Mouse (Mus musculus) CH12.LX (cell line): ENCODE data around the gene Btn1a1.

Experiments
- CHD2 ChIP-seq: IDR thresholded peaks from 2 replicates; pipeline ENCODE4 v1.6.1; 2011; ENCODE audit warnings: low read length, improper control_type of control experiment
- CTCF ChIP-seq, 2 experiments: IDR thresholded peaks in 1 of 2; conservative IDR thresholded peaks in 1 of 2; 2 replicates each; pipeline ENCODE4 v1.5.1; 2011 to 2012; ENCODE audit warnings: low read depth in 2 of 2, low read length in 2 of 2, improper control_type of control experiment in 1 of 2, inconsistent platforms in 1 of 2, mild to moderate bottlenecking in 1 of 2, moderate library complexity in 1 of 2
- EP300 ChIP-seq: IDR thresholded peaks from 2 replicates; pipeline ENCODE4 v1.6.1; 2011; ENCODE audit warnings: low read length, improper control_type of control experiment
- ETS1 ChIP-seq: conservative IDR thresholded peaks from 2 replicates; pipeline ENCODE4 v1.6.1; 2012; ENCODE audit warnings: low read depth, mild to moderate bottlenecking, inconsistent platforms, low read length, improper control_type of control experiment, moderate library complexity
- GABPA ChIP-seq: IDR thresholded peaks from 2 replicates; pipeline ENCODE4 v1.6.1; 2012; ENCODE audit warnings: low read depth, low read length, improper control_type of control experiment, inconsistent platforms; ENCODE audit not compliant: insufficient replicate concordance
- HCFC1 ChIP-seq: IDR thresholded peaks from 2 replicates; pipeline ENCODE4 v1.6.1; 2012; ENCODE audit warnings: low read depth, mild to moderate bottlenecking, inconsistent platforms, low read length, improper control_type of control experiment
- MAFK ChIP-seq: IDR thresholded peaks from 2 replicates; pipeline ENCODE4 v1.6.1; 2011; ENCODE audit warnings: low read length, improper control_type of control experiment; ENCODE audit not compliant: insufficient replicate concordance
- MEF2A ChIP-seq: IDR thresholded peaks from 2 replicates; pipeline ENCODE4 v1.6.1; 2014; ENCODE audit warnings: low read depth, mild to moderate bottlenecking, inconsistent platforms, low read length, improper control_type of control experiment, borderline replicate concordance
- MYC ChIP-seq: IDR thresholded peaks from 2 replicates; pipeline ENCODE4 v1.6.1; 2011; ENCODE audit warnings: low read depth, mild to moderate bottlenecking, improper control_type of control experiment, low read length
- NELFE ChIP-seq: IDR thresholded peaks from 2 replicates; pipeline ENCODE4 v1.6.1; 2011; ENCODE audit warnings: low read depth, low read length, improper control_type of control experiment
- NRF1 ChIP-seq: IDR thresholded peaks from 2 replicates; pipeline ENCODE4 v1.6.1; 2014; ENCODE audit warnings: low read depth, mild to moderate bottlenecking, inconsistent platforms, low read length, improper control_type of control experiment, moderate library complexity
- POLR2A ChIP-seq: IDR thresholded peaks from 2 replicates; pipeline ENCODE4 v1.6.1; 2011; ENCODE audit warnings: low read depth, mild to moderate bottlenecking, improper control_type of control experiment, low read length
- ZC3H11A ChIP-seq: IDR thresholded peaks from 2 replicates; pipeline ENCODE4 v1.6.1; 2012; ENCODE audit warnings: low read depth, mild to moderate bottlenecking, inconsistent platforms, low read length, improper control_type of control experiment
- ZNF384 ChIP-seq: IDR thresholded peaks from 2 replicates; pipeline ENCODE4 v1.6.1; 2012; ENCODE audit warnings: low read depth, low read length, improper control_type of control experiment, inconsistent platforms

DNA sequence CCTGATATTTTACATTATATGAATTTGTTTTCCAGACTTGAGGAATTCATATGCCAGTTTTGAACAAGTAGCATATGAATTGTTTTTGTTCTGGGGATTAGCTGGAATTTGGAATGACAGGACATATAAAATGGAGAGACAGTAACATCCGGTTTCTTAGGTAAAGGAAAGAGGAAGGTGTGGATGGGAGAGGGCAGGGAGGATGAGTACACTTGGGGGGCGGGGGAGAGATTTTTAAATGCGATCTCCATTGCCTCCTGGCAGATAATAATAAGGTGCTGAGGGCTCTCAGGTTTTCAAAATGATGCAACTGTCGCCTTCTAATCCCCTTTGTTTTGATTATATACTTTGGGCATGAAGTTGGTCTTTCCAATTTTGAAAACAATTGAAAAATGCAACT is 30.5 kb downstream of the Btn1a1 start:
- no peak for TF ChIP-seq ETS1
- TF ChIP-seq NRF1: no peak
- TF ChIP-seq POLR2A: no peak
- TF ChIP-seq GABPA: no peak
- no peak for TF ChIP-seq CTCF (conservative IDR thresholded peaks at IDR 0.05 in 1 of 2, IDR thresholded peaks at IDR 0.05 in 1 of 2; ENCODE audit: low read depth in 2 of 2, low read length in 2 of 2)
- no peak for TF ChIP-seq HCFC1
- no peak for TF ChIP-seq MAFK
- no peak for TF ChIP-seq ZC3H11A
- no peak for TF ChIP-seq NELFE
- no peak for TF ChIP-seq EP300
- no peak for TF ChIP-seq CHD2
- TF ChIP-seq MEF2A: no peak
- TF ChIP-seq MYC: no peak
- TF ChIP-seq ZNF384: no peak
